Mouse (Mus musculus): Measurements from ENCODE around the gene Akap14.

Akap14 gene

DNA sequence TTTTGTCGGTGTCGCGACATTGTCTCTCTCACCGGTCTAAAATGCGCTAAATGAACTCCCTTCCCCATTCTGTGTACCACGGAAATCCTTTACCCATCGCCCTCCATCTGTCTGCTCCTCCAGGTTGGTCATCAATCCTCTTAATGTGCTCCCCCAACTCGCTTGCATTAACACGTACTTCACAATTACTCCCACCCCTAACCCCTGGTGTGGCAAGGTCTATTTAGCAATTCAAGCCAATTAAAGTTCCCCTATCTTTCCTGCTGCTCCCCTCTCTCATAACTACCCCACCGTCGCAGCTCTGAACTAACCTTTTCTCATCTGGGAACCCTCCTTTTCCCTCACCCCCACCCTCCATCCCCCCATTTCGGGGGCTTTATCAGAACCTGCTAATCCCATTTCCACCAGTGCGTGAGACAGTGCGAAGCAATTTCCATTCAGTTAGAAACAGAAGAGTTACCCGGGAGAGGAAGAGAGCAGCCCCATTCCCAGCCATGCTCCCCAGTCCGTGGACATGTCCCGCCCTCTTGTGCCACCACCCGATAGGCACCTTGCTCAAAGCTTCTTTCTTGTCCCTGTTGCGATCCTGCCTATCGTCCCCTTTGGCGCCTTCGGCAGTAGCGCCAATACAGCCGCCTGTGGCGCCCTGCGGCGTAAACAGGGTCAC, 59.0 kb downstream of the Akap14 start:
- DNase-seq (ENCODE audit: extremely low read depth, low read depth): no peak

DNA sequence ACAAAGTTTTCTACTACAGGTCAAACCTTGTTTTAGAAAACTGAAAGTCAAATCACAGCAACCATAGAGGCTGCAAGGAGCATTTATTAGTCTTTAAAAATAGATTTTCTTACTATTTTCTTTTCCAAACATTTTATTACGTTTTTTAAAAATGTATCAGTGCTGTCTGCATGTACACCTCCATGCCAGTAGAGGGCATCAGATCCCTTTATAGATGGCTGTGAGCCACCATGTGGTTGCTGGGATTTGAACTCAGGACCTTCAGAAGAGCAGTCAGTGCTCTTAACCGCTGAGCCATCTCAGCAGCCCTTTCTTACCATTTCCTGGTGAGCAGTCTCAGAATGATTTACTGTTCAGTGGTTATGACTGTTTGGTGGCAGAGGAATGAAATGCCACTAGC, 64.8 kb downstream of the Akap14 start:
- DNase-seq (ENCODE audit: extremely low read depth, low read depth): no peak
